Mouse (Mus musculus) cerebellum, adult 2 months (tissue): ENCODE data around the gene Rab25. TPM values are rescaled to one million over a fixed set of nuclear protein-coding genes. Genes with fewer than 3 reads are reported as not detected.

ENCODE experiments used
- DNase-seq, 2 experiments: peaks; one replicate each; pipeline ENCODE4 v3.0.0; 2021
- H3K27ac ChIP-seq: fragments of 200-500 bp; 2 replicates; pipeline ENCODE4 v1.5.1; 2012; ENCODE audit warnings: low read length, control low read depth, inconsistent platforms; ENCODE audit not compliant: insufficient read depth
- H3K27me3 ChIP-seq: fragments of 200-500 bp; 2 replicates; pipeline ENCODE4 v1.6.1; 2012; ENCODE audit warnings: inconsistent platforms, mild to moderate bottlenecking, low read length, moderate library complexity; ENCODE audit not compliant: control insufficient read depth, insufficient read depth
- H3K4me1 ChIP-seq: fragments of 200-500 bp; 2 replicates; pipeline ENCODE4 v1.6.1; 2011; ENCODE audit warnings: low read length; ENCODE audit not compliant: control insufficient read depth, insufficient read depth
- H3K4me3 ChIP-seq: fragments of 200-500 bp; replicated peaks from 2 replicates; pipeline ENCODE3; 2011; ENCODE audit warnings: mild to moderate bottlenecking, low read depth, low read length, control low read depth; ENCODE audit not compliant: insufficient read depth
- CTCF ChIP-seq: fragments of 200-500 bp; IDR thresholded peaks from 2 replicates; pipeline ENCODE4 v1.5.1; 2011; ENCODE audit warnings: low read depth, mild to moderate bottlenecking, control low read depth, low read length, moderate library complexity, borderline replicate concordance; ENCODE audit not compliant: insufficient read depth
- POLR2A ChIP-seq: fragments of 200-500 bp; IDR thresholded peaks from 2 replicates; pipeline ENCODE4 v1.6.1; 2011; ENCODE audit warnings: low read length, control low read depth, borderline replicate concordance; ENCODE audit not compliant: insufficient read depth
- WGBS: fragments of 180-500 bp; shearing (Covaris S2); methylation state at CpG from one replicate; pipeline ENCODE4 v1.1.7; 2018; 5-methylcytosine and 5-hydroxymethylcytosine counted together
- polyA plus RNA-seq: library from polyadenylated mRNA; depleted of rRNA; stranded (reverse); fragments of >200 nt; gene quantifications from 2 replicates; pipeline ENCODE4 v1.2.3, GENCODE M21; 2012; rRNA removed

Rab25 gene
- polyA plus RNA-seq, 1 experiment = 1.4 TPM

DNA sequence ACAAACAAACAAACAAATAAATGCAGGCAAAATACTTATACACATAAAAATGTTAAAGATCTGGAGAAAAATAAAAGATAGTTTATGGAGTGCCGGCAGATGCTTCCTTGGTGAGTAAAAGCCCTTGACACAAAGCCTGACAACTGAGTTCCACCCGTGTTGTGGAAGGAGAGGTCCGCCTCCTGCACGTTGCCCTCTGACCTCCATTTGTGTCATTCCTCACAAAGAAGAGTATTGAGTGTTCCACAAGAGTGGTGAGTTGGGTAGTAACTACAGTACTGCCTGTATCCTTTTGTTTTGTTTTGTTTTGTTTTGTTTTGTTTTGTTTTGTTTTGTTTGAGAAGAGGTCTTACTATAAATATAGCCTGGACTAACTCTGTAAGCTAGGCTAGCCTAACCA is 48.5 kb downstream of the Rab25 start:
- H3K4me1 ChIP-seq = peaks cover 24% of the 10 kb centered on the region
- H3K27ac ChIP-seq = no peak overlapping the region

DNA sequence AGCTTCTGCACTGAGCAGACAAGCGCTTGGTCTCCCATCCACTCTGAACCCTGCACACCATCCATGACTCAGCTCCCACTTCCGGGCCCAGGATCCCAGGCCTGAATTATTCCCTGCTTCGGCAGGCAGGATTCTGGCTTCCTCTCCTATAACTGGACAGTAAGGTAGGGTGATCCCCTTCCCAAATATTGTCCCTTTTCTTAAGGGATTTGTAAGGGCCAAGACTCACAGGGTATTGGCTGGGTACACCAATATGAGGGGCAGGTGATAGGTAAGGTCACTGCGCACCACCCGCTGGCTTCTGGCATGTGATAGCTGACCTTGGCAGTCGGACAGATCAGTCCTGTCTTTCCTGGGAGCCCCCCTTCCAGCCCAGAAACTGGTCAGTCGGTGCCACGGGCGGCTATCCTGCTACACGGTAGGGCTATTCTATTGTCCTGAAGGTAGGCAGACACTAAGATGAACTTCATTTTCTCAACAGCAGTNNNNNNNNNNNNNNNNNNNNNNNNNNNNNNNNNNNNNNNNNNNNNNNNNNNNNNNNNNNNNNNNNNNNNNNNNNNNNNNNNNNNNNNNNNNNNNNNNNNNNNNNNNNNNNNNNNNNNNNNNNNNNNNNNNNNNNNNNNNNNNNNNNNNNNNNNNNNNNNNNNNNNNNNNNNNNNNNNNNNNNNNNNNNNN is 52.2 kb downstream of the Rab25 start:
- no peaks in the 10 kb centered on the region for H3K27me3 ChIP-seq
- no peak overlapping the region for H3K27ac ChIP-seq
- H3K4me3 ChIP-seq = no peak overlapping the region
- peak in 1 of 2 experiments; percentile 47 for DNase-seq
- 38% methylated on average over 10 of the region's 10 CpGs for WGBS
- peaks cover 20% of the 10 kb centered on the region; the same call in 1 of the 2 replicates for H3K4me1 ChIP-seq
- TF ChIP-seq POLR2A (no peak), CTCF (no peak)

More for the DNA sequence above, 48.5 kb downstream of the Rab25 start:
- DNase-seq = no peak
- 74% methylated on average over 4 of the region's 4 CpGs for WGBS
- no peaks in the 10 kb centered on the region for H3K27me3 ChIP-seq
- TF ChIP-seq CTCF = no peak
- no peak for TF ChIP-seq POLR2A
- no peak overlapping the region for H3K4me3 ChIP-seq

DNA sequence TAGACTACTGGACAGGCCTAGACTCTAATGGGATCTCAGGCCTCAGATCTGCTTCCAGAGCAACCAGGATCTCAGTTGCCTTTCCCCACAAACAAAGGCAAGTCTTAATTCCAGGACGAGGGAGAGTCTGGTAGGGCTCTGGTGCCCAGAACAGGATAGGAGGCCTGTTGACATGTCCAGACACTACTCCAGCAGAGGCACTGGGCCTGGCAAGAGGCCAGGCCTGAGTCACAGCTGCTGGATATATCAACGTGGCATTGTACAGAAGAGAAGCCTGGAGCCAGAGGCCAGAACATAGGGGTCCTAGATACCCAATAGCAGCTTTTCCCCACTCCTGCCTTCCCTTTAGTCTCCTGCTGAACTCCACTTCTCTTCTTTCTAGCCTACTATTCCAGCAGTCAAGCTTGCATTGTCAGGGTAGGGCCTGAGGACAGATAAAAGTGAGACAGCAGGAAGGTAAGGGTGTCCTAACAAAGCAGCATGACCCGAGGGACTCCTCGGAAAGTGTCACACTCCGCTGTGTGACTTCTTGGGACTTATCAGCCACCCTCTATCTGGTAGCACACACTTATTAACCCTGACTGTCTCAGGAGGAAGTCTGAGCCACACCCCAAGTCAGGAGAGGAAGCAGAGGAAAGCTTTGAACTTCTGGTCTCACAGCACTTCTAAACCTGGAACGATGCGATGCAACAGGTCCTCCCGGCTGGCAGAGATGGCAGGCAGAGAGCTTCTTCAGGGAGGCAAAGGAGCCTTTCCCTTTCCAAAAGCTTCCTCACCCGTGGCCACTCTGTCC is 53.1 kb downstream of the Rab25 start:
- DNase-seq = peak in 1 of 2 experiments; percentile 48
- Histone ChIP-seq H3K4me3 (no peak overlapping the region), H3K4me1 (peaks cover 15% of the 10 kb centered on the region; the same call in 1 of the 2 replicates), H3K27me3 (no peaks in the 10 kb centered on the region), H3K27ac (0 out of 2 replicates have a peak overlapping the region, but pooled peaks have one; percentile 7)
- 53% methylated on average over 9 of the region's 9 CpGs for WGBS
- TF ChIP-seq POLR2A (no peak), CTCF (no peak)

DNA sequence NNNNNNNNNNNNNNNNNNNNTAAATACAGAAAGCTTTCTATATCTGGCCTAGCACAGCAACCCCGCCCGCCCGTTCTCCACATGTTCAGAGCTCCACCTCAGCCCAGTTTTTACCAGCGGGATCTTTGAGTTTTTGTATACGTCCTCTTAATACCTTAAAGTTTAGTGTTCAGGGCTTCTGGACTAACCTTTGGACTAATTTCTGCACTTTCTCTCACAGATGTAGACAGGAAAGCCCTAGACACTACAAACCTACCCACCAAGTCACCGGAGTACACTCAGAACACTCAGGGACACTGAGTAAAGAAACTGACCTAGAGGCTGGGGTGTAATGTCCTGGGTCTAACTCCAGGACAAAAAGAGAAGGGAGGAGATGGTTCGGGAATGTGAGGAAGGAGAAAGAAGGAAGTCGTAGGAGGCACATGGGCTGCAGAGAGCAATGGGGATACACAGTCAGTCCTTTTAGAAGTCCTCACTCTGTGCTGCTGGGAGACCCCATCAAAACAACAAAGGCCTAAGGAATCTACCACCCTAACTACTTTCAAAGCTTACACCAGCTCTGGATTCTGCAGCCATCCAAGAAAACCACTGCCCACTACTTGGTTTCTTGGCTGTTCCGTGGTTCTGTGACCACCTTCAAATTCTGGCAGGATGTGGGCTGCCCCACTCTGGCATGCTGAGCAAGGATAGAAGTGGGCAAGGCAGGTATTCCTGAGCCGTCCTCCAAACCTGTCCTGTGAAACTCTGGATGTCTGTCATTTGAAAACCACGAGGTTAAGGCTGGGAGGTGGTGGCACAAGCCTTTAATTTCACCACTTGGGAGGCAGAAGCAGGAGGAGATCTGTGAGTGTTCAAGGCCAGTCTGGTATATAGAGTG is 54.2 kb downstream of the Rab25 start:
- WGBS = 84% methylated on average over 11 of the region's 11 CpGs
- 0 out of 2 replicates have a peak overlapping the region, but pooled peaks have one; percentile 19 for H3K27ac ChIP-seq

More for the DNA sequence above, 54.2 kb downstream of the Rab25 start:
- Histone ChIP-seq H3K4me1 (peaks cover 15% of the 10 kb centered on the region; the same call in 1 of the 2 replicates), H3K27me3 (no peaks in the 10 kb centered on the region), H3K4me3 (no peak overlapping the region)
- no peak for DNase-seq
- TF ChIP-seq POLR2A (no peak), CTCF (no peak)

Other genes starting within 250 kb of the Rab25 start
- gene Glmp, start 223.3 kb downstream of the Rab25 start, polyA plus RNA-seq = 109 and 110 TPM in 2 replicates
- 0.81 and 1.3 TPM in 2 replicates for gene Tmem79, start 212.2 kb downstream of the Rab25 start, polyA plus RNA-seq
- gene Smg5, start 212.0 kb downstream of the Rab25 start, polyA plus RNA-seq = 103 and 115 TPM in 2 replicates
- 74.2 and 81.5 TPM in 2 replicates for gene Paqr6, start 183.7 kb downstream of the Rab25 start, polyA plus RNA-seq
- 0.41 and 0.65 TPM in 2 replicates for gene Bglap3, start 175.6 kb downstream of the Rab25 start, polyA plus RNA-seq
- gene Bglap2, start 169.6 kb downstream of the Rab25 start, polyA plus RNA-seq = 2.1 TPM in 1 of 2 replicates, not detected in the other
- gene Bglap, start 163.8 kb downstream of the Rab25 start, polyA plus RNA-seq = 0.57 TPM in 1 of 2 replicates, not detected in the other
- gene Pmf1, start 138.0 kb downstream of the Rab25 start, polyA plus RNA-seq = 13.8 and 14.5 TPM in 2 replicates
- gene Slc25a44, start 123.2 kb downstream of the Rab25 start, polyA plus RNA-seq = 57.6 and 61.2 TPM in 2 replicates
- 31.6 and 31.8 TPM in 2 replicates for gene Sema4a, start 87.1 kb downstream of the Rab25 start, polyA plus RNA-seq
- 51.4 and 57.1 TPM in 2 replicates for gene Lmna, start 38.3 kb downstream of the Rab25 start, polyA plus RNA-seq
- 1.2 and 1.3 TPM in 2 replicates for gene Mex3a, start 15.9 kb downstream of the Rab25 start, polyA plus RNA-seq
- gene Lamtor2, start 4.8 kb upstream of the Rab25 start, polyA plus RNA-seq = 143 and 159 TPM in 2 replicates
- gene Ubqln4, start 5.5 kb upstream of the Rab25 start, polyA plus RNA-seq = 86.4 and 87.3 TPM in 2 replicates
- gene Ssr2, start 27.6 kb upstream of the Rab25 start, polyA plus RNA-seq = 141 and 142 TPM in 2 replicates
- gene Arhgef2, start 57.7 kb upstream of the Rab25 start, polyA plus RNA-seq = 128 and 129 TPM in 2 replicates
- gene Rxfp4, start 104.8 kb upstream of the Rab25 start, polyA plus RNA-seq = not detected in 2 replicates
- 92.7 and 99.6 TPM in 2 replicates for gene Khdc4, start 137.5 kb upstream of the Rab25 start, polyA plus RNA-seq
- 57.3 and 64.3 TPM in 2 replicates for gene Rit1, start 168.5 kb upstream of the Rab25 start, polyA plus RNA-seq
- 414 and 477 TPM in 2 replicates for gene Syt11, start 226.9 kb upstream of the Rab25 start, polyA plus RNA-seq